In genomic region chr5:71657482-71658114, GRCm38 (mm10) we compare ENCODE assay signal across 7 mouse cellular contexts. TPM values are rescaled to one million over a fixed set of nuclear protein-coding genes. Genes with fewer than 3 reads are reported as not detected.
A peak's percentile ranks its signal among the peaks of the same experiment; 100 is the strongest.
DNase-seq lines count a peak whose midpoint lies in the region; ATAC-seq lines count a peak whose summit lies in the region.

Gene Gabrb1 (plus strand): TSS chr5:71658113.

- DNase-seq in adrenal gland, postnatal 25 days: peak; percentile 42
- DNase-seq in cerebellum, adult 9-10 months: peak; percentile 35
- DNase-seq in frontal cortex, adult 2 months (ENCODE audit: extremely low spot score in 1 of 2, low spot score in 1 of 2): peak in 1 of 2 experiments; percentile 65
- peak; percentile 47 for DNase-seq in liver, embryonic 11.5 days (ENCODE audit: low spot score)
- DNase-seq in neural tube, embryonic 11.5 days (ENCODE audit: low spot score): peak; percentile 54
- DNase-seq in adipocyte (ENCODE audit: low spot score): no peak

- H3K9ac ChIP-seq in kidney, embryonic 15.5 days: peak within 1 kb of the TSS; percentile 21; the same call in 1 of the 2 replicates
- no peak within 1 kb of the TSS for H3K9ac ChIP-seq in liver, embryonic 11.5 days (ENCODE audit: low read depth, low read length)
- peak within 1 kb of the TSS; percentile 42 for H3K9ac ChIP-seq in neural tube, embryonic 11.5 days (ENCODE audit: low read length)

- H3K36me3 ChIP-seq in kidney, embryonic 15.5 days: no peaks in the 10 kb centered on the region
- H3K36me3 ChIP-seq in liver, embryonic 11.5 days (ENCODE audit: control insufficient read depth, insufficient read depth, low read length): no peaks in the 10 kb centered on the region
- H3K36me3 ChIP-seq in neural tube, embryonic 11.5 days (ENCODE audit: control insufficient read depth, insufficient read depth, low read length): no peaks in the 10 kb centered on the region

- no peaks in the 10 kb centered on the region for H3K9me3 ChIP-seq in kidney, embryonic 15.5 days (replicated peaks)
- no peaks in the 10 kb centered on the region for H3K9me3 ChIP-seq in liver, embryonic 11.5 days (ENCODE audit: control insufficient read depth, low read length)
- H3K9me3 ChIP-seq in neural tube, embryonic 11.5 days (ENCODE audit: control insufficient read depth, low read length): no peaks in the 10 kb centered on the region

- H3K27me3 ChIP-seq in kidney, embryonic 15.5 days: peaks cover 31% of the 10 kb centered on the region
- peaks cover 26% of the 10 kb centered on the region for H3K27me3 ChIP-seq in liver, embryonic 11.5 days (replicated peaks; ENCODE audit: control insufficient read depth, insufficient read depth, low read length)
- H3K27me3 ChIP-seq in neural tube, embryonic 11.5 days (ENCODE audit: control insufficient read depth, insufficient read depth, low read length): peaks cover 23% of the 10 kb centered on the region

- under 1% methylated on average over 49 of the region's 49 CpGs for WGBS in kidney, embryonic 15.5 days
- WGBS in liver, embryonic 11.5 days: under 1% methylated on average over 38 of the region's 49 CpGs
- under 1% methylated on average over 49 of the region's 49 CpGs for WGBS in neural tube, embryonic 11.5 days

- ATAC-seq in kidney, embryonic 15.5 days (replicated peaks; ENCODE audit: low FRiP score): peak; percentile 92
- ATAC-seq in liver, embryonic 11.5 days (replicated peaks; ENCODE audit: low FRiP score): peak; percentile 78
- peak; percentile 86 for ATAC-seq in neural tube, embryonic 11.5 days (ENCODE audit: insufficient read depth, low FRiP score, low TSS enrichment)

- peaks cover 17% of the 10 kb centered on the region for H3K4me1 ChIP-seq in kidney, embryonic 15.5 days
- H3K4me1 ChIP-seq in liver, embryonic 11.5 days (replicated peaks; ENCODE audit: control insufficient read depth, insufficient read depth, low read length): peaks cover 2% of the 10 kb centered on the region; the same call in 1 of the 2 replicates
- peaks cover 5% of the 10 kb centered on the region; the same call in 1 of the 2 replicates for H3K4me1 ChIP-seq in neural tube, embryonic 11.5 days (ENCODE audit: control insufficient read depth, insufficient read depth, low read length)

- H3K27ac ChIP-seq in kidney, embryonic 15.5 days: no peak within 1 kb of the TSS
- no peak within 1 kb of the TSS for H3K27ac ChIP-seq in liver, embryonic 11.5 days (ENCODE audit: low read depth, low read length)
- H3K27ac ChIP-seq in neural tube, embryonic 11.5 days (ENCODE audit: low read depth, low read length): no peak within 1 kb of the TSS

- peak within 1 kb of the TSS; percentile 53 for H3K4me3 ChIP-seq in kidney, embryonic 15.5 days (replicated peaks)
- H3K4me3 ChIP-seq in liver, embryonic 11.5 days (ENCODE audit: low read depth, low read length): peak within 1 kb of the TSS; percentile 42
- H3K4me3 ChIP-seq in neural tube, embryonic 11.5 days (ENCODE audit: low read depth, low read length): peak within 1 kb of the TSS; percentile 56

- peak within 1 kb of the TSS; percentile 97 for H3K4me2 ChIP-seq in kidney, embryonic 15.5 days
- H3K4me2 ChIP-seq in liver, embryonic 11.5 days: peak within 1 kb of the TSS; percentile 70
- peak within 1 kb of the TSS; percentile 98 for H3K4me2 ChIP-seq in neural tube, embryonic 11.5 days (ENCODE audit: low read depth)

RNA-seq across cellular contexts. Expression of gene Gabrb1, which starts in this region (rescaled TPM):
- 0.05 and 0.46 TPM in 2 replicates for total RNA-seq in adrenal gland, postnatal 25 days (2021)
- polyA plus RNA-seq in frontal cortex, adult 2 months (2012; rRNA removed): 17.4 and 19.2 TPM in 2 replicates
- 0.15 and 0.49 TPM in 2 replicates for polyA plus RNA-seq in kidney, embryonic 15.5 days (2015; fragmentation: Nextera tagmentation; extraction: Ambion mirVana)
- 0.09 and 0.22 TPM in 2 replicates for polyA plus RNA-seq in liver, embryonic 11.5 days (2014; fragmentation: Nextera tagmentation; extraction: Ambion mirVana)
- 0.73 and 0.93 TPM in 2 replicates for polyA plus RNA-seq in neural tube, embryonic 11.5 days (2014; fragmentation: Nextera tagmentation; extraction: Ambion mirVana)

Comparison
In these comparisons a context has a peak if more than half of its experiments do, and no peak if none do; other contexts are left out.
1. Peak in DNase-seq in adrenal gland, postnatal 25 days; RNA of the gene not detected or under 1 TPM.
2. Peak in ATAC-seq, H3K4me3 ChIP-seq, H3K9ac ChIP-seq and H3K4me2 ChIP-seq in kidney, embryonic 15.5 days; RNA of the gene not detected or under 1 TPM.
3. Peak in DNase-seq, ATAC-seq, H3K4me3 ChIP-seq and H3K4me2 ChIP-seq in liver, embryonic 11.5 days; RNA of the gene not detected or under 1 TPM.
4. Peak in DNase-seq, ATAC-seq, H3K4me3 ChIP-seq, H3K9ac ChIP-seq and H3K4me2 ChIP-seq in neural tube, embryonic 11.5 days; RNA of the gene not detected or under 1 TPM.